Comparison of ENCODE assay signal across 15 mouse cellular contexts in the genomic region with DNA sequence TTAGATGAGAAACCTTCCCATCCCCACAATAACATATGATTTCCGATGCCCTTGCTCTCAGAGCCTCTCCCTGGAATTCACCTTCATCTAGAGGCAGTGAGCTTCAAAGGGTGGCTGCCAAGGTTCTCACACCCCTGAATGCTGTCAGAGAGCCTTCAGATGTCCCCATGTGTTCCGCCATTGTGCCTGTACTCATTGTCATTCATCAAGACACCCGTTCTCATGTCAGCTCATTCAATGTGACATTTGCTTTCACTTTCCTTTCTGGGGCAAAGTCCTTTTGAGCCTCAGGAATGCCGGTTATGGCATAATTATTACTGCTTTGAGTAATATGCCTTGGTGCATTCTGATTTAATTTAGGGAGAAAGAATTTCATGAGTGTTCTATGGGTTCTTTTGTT.
A peak's percentile ranks its signal among the peaks of the same experiment; 100 is the strongest.
DNase-seq lines count a peak whose midpoint lies in the region; ATAC-seq and TF ChIP-seq lines count a peak whose summit lies in the region.
"Had no signal": no experiment of that assay in that cellular context is flagged by ENCODE, and none has a peak within 500 bp of the region (broad histone marks: within the 10 kb centered on the region; RNA-seq: fewer than 3 reads in every experiment).

No protein-coding gene starts in this region.

- 40% methylated on average over 4 of the region's 4 CpGs for WGBS in intestine, postnatal 0 days
- WGBS in intestine, embryonic 16.5 days, result 43% methylated on average over 4 of the region's 4 CpGs
- WGBS in large intestine, adult 2 months, result 30% methylated on average over 4 of the region's 4 CpGs

- H3K9ac ChIP-seq in intestine, postnatal 0 days (ENCODE audit: low read depth, low read length), result no peak overlapping the region
- H3K9ac ChIP-seq in intestine, embryonic 16.5 days (ENCODE audit: low read depth, low read length), result no peak overlapping the region
- H3K9ac ChIP-seq: heart, embryonic 12.5 days; liver, embryonic 13.5 days had no signal

- 0 out of 2 replicates have a peak, but pooled peaks cover 4% of the 10 kb centered on the region for H3K4me1 ChIP-seq in intestine, postnatal 0 days (replicated peaks; ENCODE audit: control insufficient read depth, insufficient read depth, low read length)
- no peaks in the 10 kb centered on the region for H3K4me1 ChIP-seq in intestine, embryonic 16.5 days (ENCODE audit: control insufficient read depth, insufficient read depth, low read length)
- H3K4me1 ChIP-seq: heart, embryonic 12.5 days; liver, embryonic 13.5 days had no signal

- H3K4me2 ChIP-seq in intestine, postnatal 0 days (replicated peaks; ENCODE audit: low read depth), result 0 out of 2 replicates have a peak overlapping the region, but pooled peaks have one; percentile 21
- H3K4me2 ChIP-seq in intestine, embryonic 16.5 days (ENCODE audit: low read depth, low read length), result no peak overlapping the region
- H3K4me2 ChIP-seq: heart, embryonic 12.5 days; liver, embryonic 13.5 days had no signal

- H3K27ac ChIP-seq in intestine, postnatal 0 days (ENCODE audit: low read depth, low read length), result no peak overlapping the region
- no peak overlapping the region for H3K27ac ChIP-seq in intestine, embryonic 16.5 days (ENCODE audit: low read length)
- H3K27ac ChIP-seq: left cerebral cortex, adult 2 months; liver, embryonic 13.5 days had no signal

- no peak overlapping the region for H3K4me3 ChIP-seq in intestine, postnatal 0 days (ENCODE audit: low read depth, low read length)
- no peak overlapping the region for H3K4me3 ChIP-seq in intestine, embryonic 16.5 days (ENCODE audit: low read length)
- H3K4me3 ChIP-seq: heart, embryonic 12.5 days; left cerebral cortex, adult 2 months; liver, embryonic 13.5 days had no signal

- no peaks in the 10 kb centered on the region for H3K36me3 ChIP-seq in intestine, postnatal 0 days (ENCODE audit: control insufficient read depth, insufficient read depth)
- H3K36me3 ChIP-seq in intestine, embryonic 16.5 days (ENCODE audit: control insufficient read depth, insufficient read depth, low read length), result no peaks in the 10 kb centered on the region
- H3K36me3 ChIP-seq: heart, embryonic 12.5 days; liver, embryonic 13.5 days had no signal

- no peak for ATAC-seq in intestine, postnatal 0 days
- ATAC-seq in intestine, embryonic 16.5 days, result no peak; the same call in 1 of the 2 replicates
- ATAC-seq in CD4-positive, CD25-positive, alpha-beta regulatory T cell, adult 4 months, result peak; percentile 45
- ATAC-seq in erythroid progenitor cell, adult 5-6 weeks (replicated peaks; ENCODE audit: low FRiP score, poor library complexity, severe bottlenecking), result no peak
- ATAC-seq: forebrain, embryonic 16.5 days; Patski had no signal

- TF ChIP-seq CTCF in intestine, postnatal 0 days (IDR thresholded peaks at IDR 0.05; ENCODE audit: low read depth), result no peak

- peak; percentile 51 for DNase-seq in R1 (ENCODE audit: low read depth, low spot score)
- peak; percentile 39 for DNase-seq in large intestine, adult 2 months (ENCODE audit: low read depth, low spot score)
- DNase-seq in spleen, postnatal 4 days (ENCODE audit: low spot score in 2 of 2), result no peak
- DNase-seq in thymus, adult 18-20 months, result no peak
- DNase-seq: kidney, adult 11 months; liver, embryonic 13.5 days; thymus, postnatal 25 days had no signal

- no peaks in the 10 kb centered on the region for H3K9me3 ChIP-seq in intestine, postnatal 0 days (ENCODE audit: control insufficient read depth)
- peaks cover 3% of the 10 kb centered on the region; the same call in 1 of the 2 replicates for H3K9me3 ChIP-seq in intestine, embryonic 16.5 days (ENCODE audit: control insufficient read depth, low read length)
- H3K9me3 ChIP-seq: liver, embryonic 13.5 days had no signal

- 0 out of 2 replicates have a peak, but pooled peaks cover 4% of the 10 kb centered on the region for H3K27me3 ChIP-seq in intestine, postnatal 0 days (replicated peaks; ENCODE audit: control insufficient read depth, insufficient read depth, low read length)
- no peaks in the 10 kb centered on the region for H3K27me3 ChIP-seq in intestine, embryonic 16.5 days (replicated peaks; ENCODE audit: control insufficient read depth, insufficient read depth, low read length)
- H3K27me3 ChIP-seq: heart, embryonic 12.5 days; liver, embryonic 13.5 days had no signal

Comparison
In these comparisons a context has a peak if more than half of its experiments do, and no peak if none do; other contexts are left out.
1. DNase-seq: peak in R1 (single experiment) and large intestine, adult 2 months (single experiment); none in spleen, postnatal 4 days (0 of 2) and thymus, adult 18-20 months (0 of 2).